Mouse (Mus musculus) embryonic facial prominence, embryonic 11.5 days (tissue): ENCODE data around the gene Atad3a. TPM values are rescaled to one million over a fixed set of nuclear protein-coding genes. Genes with fewer than 3 reads are reported as not detected.
A peak's percentile ranks its signal among the peaks of the same experiment; 100 is the strongest.

ENCODE experiments used
- ATAC-seq: fragments of 200-750 bp; cut with Nextera tagmentation; replicated peaks from 2 replicates; pipeline ENCODE4 v1.8.0; 2017; ENCODE audit warnings: low read depth; ENCODE audit not compliant: insufficient number of reproducible peaks, low FRiP score, low TSS enrichment
- DNase-seq: peaks from one replicate; pipeline ENCODE4 v3.0.0-alpha.2; 2015; ENCODE audit warnings: low spot score
- H3K27ac ChIP-seq: fragments of 300-500 bp; sonication (generic); replicated peaks from 2 replicates; pipeline ENCODE4 v1.5.1; 2014; ENCODE audit warnings: mild to moderate bottlenecking, low read depth, low read length, control low read depth
- H3K27me3 ChIP-seq: fragments of 300-500 bp; sonication (generic); 2 replicates; pipeline ENCODE4 v1.6.1; 2014; ENCODE audit warnings: mild to moderate bottlenecking, low read length, moderate library complexity, mixed read lengths; ENCODE audit not compliant: control insufficient read depth, insufficient read depth
- H3K36me3 ChIP-seq: fragments of 300-500 bp; sonication (generic); replicated peaks from 2 replicates; pipeline ENCODE4 v1.6.1; 2014; ENCODE audit warnings: low read depth, mild to moderate bottlenecking, low read length, moderate library complexity, mixed read lengths; ENCODE audit not compliant: control insufficient read depth, insufficient read depth
- H3K4me1 ChIP-seq: fragments of 300-500 bp; sonication (generic); 2 replicates; pipeline ENCODE4 v1.6.1; 2014; ENCODE audit warnings: low read length, mixed read lengths; ENCODE audit not compliant: control insufficient read depth, insufficient read depth
- H3K4me2 ChIP-seq: fragments of 300-500 bp; sonication (generic); 2 replicates; pipeline ENCODE4 v1.6.1; 2014; ENCODE audit warnings: low read depth, mild to moderate bottlenecking, control low read depth, low read length, moderate library complexity
- H3K4me3 ChIP-seq: fragments of 300-500 bp; sonication (generic); 2 replicates; pipeline ENCODE4 v1.5.1; 2014; ENCODE audit warnings: low read depth, low read length, control low read depth
- H3K9ac ChIP-seq: fragments of 300-500 bp; sonication (generic); replicated peaks from 2 replicates; pipeline ENCODE4 v1.6.1; 2014; ENCODE audit warnings: mild to moderate bottlenecking, control low read depth, low read length
- H3K9me3 ChIP-seq: fragments of 300-500 bp; sonication (generic); replicated peaks from 2 replicates; pipeline ENCODE4 v1.6.1; 2016; ENCODE audit warnings: mild to moderate bottlenecking, low read length, inconsistent platforms, mixed read lengths; ENCODE audit not compliant: control insufficient read depth
- WGBS: fragments of 180-500 bp; shearing (Covaris S2); extraction: QIAGEN DNeasy Blood & Tissue Kit; methylation state at CpG from one replicate; pipeline ENCODE4 v1.1.7; 2014; 5-methylcytosine and 5-hydroxymethylcytosine counted together
- microRNA-seq: library from miRNA; unstranded; fragments of <30 nt; microRNA quantifications from one replicate; pipeline ENCODE4, GENCODE M21; 2016; ENCODE audit warnings: borderline number of aligned reads
- polyA plus RNA-seq: library from polyadenylated mRNA; unstranded; fragments of >200 nt; fragmentation: Nextera tagmentation; extraction: Ambion mirVana; gene quantifications from 2 replicates; pipeline ENCODE4 v1.2.1, GENCODE M21; 2014

Atad3a gene
- polyA plus RNA-seq, 1 experiment from 2014 or later, result 79.0 TPM

DNA sequence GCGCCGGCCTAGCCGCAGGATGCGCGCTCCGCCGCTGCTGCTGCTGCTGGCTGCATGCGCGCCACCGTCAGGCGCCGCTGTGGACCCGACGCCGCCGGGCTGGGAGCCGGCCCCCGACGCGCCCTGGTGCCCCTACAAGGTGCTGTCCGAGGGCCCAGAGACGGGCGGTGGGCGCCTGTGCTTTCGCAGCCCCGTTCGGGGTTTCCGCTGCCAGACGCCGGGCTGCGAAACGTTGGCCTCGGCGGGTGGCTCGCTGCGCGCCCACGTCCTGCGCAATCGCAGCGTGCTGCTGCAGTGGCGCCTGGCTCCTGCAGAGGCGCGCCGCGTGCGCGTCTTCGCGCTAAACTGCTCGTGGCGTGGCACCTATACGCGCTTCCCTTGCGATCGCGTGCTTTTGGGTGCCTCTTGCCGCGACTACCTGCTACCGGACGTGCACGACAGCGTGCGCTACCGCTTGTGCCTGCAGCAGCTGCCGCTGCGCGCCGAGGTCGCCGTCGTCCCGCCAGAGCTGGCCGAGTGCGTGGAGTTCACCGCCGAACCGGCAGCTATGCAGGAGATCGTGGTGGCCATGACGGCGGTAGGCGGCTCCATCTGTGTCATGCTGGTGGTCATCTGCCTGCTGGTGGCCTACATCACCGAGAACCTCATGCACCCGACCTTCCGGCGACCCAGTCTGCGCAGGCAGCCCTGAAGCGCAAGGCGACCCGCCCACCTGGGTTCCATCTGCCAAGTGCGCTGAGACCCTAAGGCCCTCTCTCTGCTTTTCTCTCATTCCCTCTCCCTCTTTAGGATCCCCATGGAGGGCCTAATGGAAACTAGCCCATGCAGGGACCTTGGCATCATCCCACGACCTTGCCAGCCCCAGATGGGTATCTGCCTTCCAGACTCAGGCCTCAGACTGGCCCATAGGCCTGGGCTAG lies 66.2 kb downstream of the Atad3a start:
- H3K4me2 ChIP-seq, result peak overlapping the region; percentile 84
- H3K36me3 ChIP-seq, result no peaks in the 10 kb centered on the region
- DNase-seq (peak; percentile 66), ATAC-seq (peak; percentile 34; the same call in 1 of the 2 replicates)
- peak overlapping the region; percentile 78 for H3K9ac ChIP-seq
- H3K4me1 ChIP-seq, result no peaks in the 10 kb centered on the region
- H3K27ac ChIP-seq, result no peak overlapping the region; the same call in 1 of the 2 replicates
- peaks cover 6% of the 10 kb centered on the region; the same call in 1 of the 2 replicates for H3K27me3 ChIP-seq
- peak overlapping the region; percentile 61 for H3K4me3 ChIP-seq
- WGBS, result under 1% methylated on average over 84 of the region's 92 CpGs
- no peaks in the 10 kb centered on the region for H3K9me3 ChIP-seq

DNA sequence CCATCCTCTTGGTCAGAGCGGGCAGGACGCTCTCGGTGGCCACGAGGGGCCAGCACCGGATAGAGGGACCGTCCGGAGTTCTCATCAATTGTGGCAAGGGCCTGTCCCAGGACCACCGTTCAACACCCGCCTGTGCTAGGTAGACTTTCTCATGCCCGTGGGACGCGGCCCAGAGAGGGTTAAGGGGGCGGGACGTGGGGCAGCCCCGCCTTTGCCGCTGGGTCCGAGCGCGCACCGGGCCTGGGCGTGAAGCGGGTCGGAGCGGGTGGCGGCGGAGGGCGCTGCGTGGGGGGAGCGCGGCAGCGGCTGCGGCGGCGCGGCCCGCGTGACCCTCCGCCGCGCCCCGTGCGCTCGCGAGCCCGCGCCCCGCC lies 66.8 kb downstream of the Atad3a start, which contains the start of gene Fndc10:
Gene Fndc10 (plus strand): TSS at position 232 of the 371 bp plus-strand sequence.
- peaks cover 6% of the 10 kb centered on the region; the same call in 1 of the 2 replicates for H3K27me3 ChIP-seq
- peak within 1 kb of the TSS; percentile 61 for H3K4me3 ChIP-seq
- no peaks in the 10 kb centered on the region for H3K4me1 ChIP-seq
- DNase-seq (peak; percentile 77), ATAC-seq (peak; percentile 80)
- H3K27ac ChIP-seq, result no peak within 1 kb of the TSS; the same call in 1 of the 2 replicates
- WGBS, result under 1% methylated on average over 44 of the region's 47 CpGs
- no peaks in the 10 kb centered on the region for H3K36me3 ChIP-seq
- H3K9me3 ChIP-seq, result no peaks in the 10 kb centered on the region
- peak within 1 kb of the TSS; percentile 78 for H3K9ac ChIP-seq
- H3K4me2 ChIP-seq, result peak within 1 kb of the TSS; percentile 84

DNA sequence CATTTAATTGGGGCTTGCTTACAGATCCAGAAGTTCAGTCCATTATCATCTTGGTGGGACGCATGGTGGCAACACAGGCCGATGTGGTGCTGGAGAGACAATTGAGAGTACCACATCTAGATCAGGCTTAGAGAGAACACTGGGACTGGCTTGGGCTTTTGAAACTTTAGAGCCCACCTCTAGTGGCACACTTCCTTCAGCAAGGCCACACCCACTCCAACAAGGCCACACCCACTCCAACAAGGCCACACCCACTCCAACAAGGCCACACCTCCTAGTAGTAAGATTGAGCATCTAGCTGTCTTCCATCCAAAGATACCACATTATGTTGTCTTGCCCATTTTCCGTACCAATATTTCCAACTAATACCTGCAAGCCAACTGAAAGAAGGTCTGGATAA lies 68.5 kb downstream of the Atad3a start:
- DNase-seq, result no peak
- Histone ChIP-seq H3K9me3 (no peaks in the 10 kb centered on the region), H3K27ac (no peak overlapping the region), H3K9ac (no peak overlapping the region), H3K4me2 (no peak overlapping the region), H3K36me3 (no peaks in the 10 kb centered on the region), H3K27me3 (peaks cover 6% of the 10 kb centered on the region; the same call in 1 of the 2 replicates), H3K4me1 (no peaks in the 10 kb centered on the region), H3K4me3 (no peak overlapping the region)
- no peak for ATAC-seq
- WGBS, result over 99% methylated on average over 3 of the region's 3 CpGs

Small RNAs within 50 kb of the gene (microRNA-seq; reads per million reads assigned to microRNA genes)
- not detected for gene Gm27743

Other genes with a start within 250 kb of the Atad3a start
- gene Nadk, start 198.7 kb downstream of the Atad3a start, polyA plus RNA-seq, result 110 and 112 TPM in 2 replicates
- gene Slc35e2, start 159.7 kb downstream of the Atad3a start, polyA plus RNA-seq, result 14.6 and 16.2 TPM in 2 replicates
- gene Cdk11b, start 136.2 kb downstream of the Atad3a start, polyA plus RNA-seq, result 65.3 and 71.2 TPM in 2 replicates
- not detected in 2 replicates for gene Gm10563, start 115.7 kb downstream of the Atad3a start, polyA plus RNA-seq
- gene Mmp23, start 107.7 kb downstream of the Atad3a start, polyA plus RNA-seq, result 6.3 and 8.7 TPM in 2 replicates
- gene Mib2, start 91.9 kb downstream of the Atad3a start, polyA plus RNA-seq, result 11.0 and 11.8 TPM in 2 replicates
- 2.1 TPM in 2 replicates for gene Fndc10, start 66.8 kb downstream of the Atad3a start, polyA plus RNA-seq
- gene Ssu72, start 56.3 kb downstream of the Atad3a start, polyA plus RNA-seq, result 147 and 151 TPM in 2 replicates
- gene Tmem240, start 26.3 kb downstream of the Atad3a start, polyA plus RNA-seq, result 0.56 and 0.70 TPM in 2 replicates
- 4.7 and 5.9 TPM in 2 replicates for gene Vwa1, start 13.6 kb upstream of the Atad3a start, polyA plus RNA-seq
- 0.18 and 0.26 TPM in 2 replicates for gene Tmem88b, start 24.8 kb upstream of the Atad3a start, polyA plus RNA-seq
- gene Ankrd65, start 29.3 kb upstream of the Atad3a start, polyA plus RNA-seq, result not detected in 2 replicates
- 250 and 256 TPM in 2 replicates for gene Mrpl20, start 41.8 kb upstream of the Atad3a start, polyA plus RNA-seq
- gene Ccnl2, start 51.4 kb upstream of the Atad3a start, polyA plus RNA-seq, result 170 and 173 TPM in 2 replicates
- gene Aurkaip1, start 70.2 kb upstream of the Atad3a start, polyA plus RNA-seq, result 121 and 123 TPM in 2 replicates
- gene Mxra8, start 78.6 kb upstream of the Atad3a start, polyA plus RNA-seq, result 34.4 and 38.2 TPM in 2 replicates
- 6.8 and 7.7 TPM in 2 replicates for gene Dvl1, start 86.3 kb upstream of the Atad3a start, polyA plus RNA-seq
- 0.15 and 0.27 TPM in 2 replicates for gene Tas1r3, start 102.3 kb upstream of the Atad3a start, polyA plus RNA-seq
- gene Cptp, start 108.3 kb upstream of the Atad3a start, polyA plus RNA-seq, result 18.3 and 21.1 TPM in 2 replicates
- 92.8 and 93.0 TPM in 2 replicates for gene Ints11, start 108.5 kb upstream of the Atad3a start, polyA plus RNA-seq
- gene Pusl1, start 130.7 kb upstream of the Atad3a start, polyA plus RNA-seq, result 35.6 and 39.3 TPM in 2 replicates
- 18.6 and 21.2 TPM in 2 replicates for gene Acap3, start 130.7 kb upstream of the Atad3a start, polyA plus RNA-seq
- 158 and 161 TPM in 2 replicates for gene Ube2j2, start 182.7 kb upstream of the Atad3a start, polyA plus RNA-seq
- gene C1qtnf12, start 201.2 kb upstream of the Atad3a start, polyA plus RNA-seq, result 21.2 and 26.8 TPM in 2 replicates
- 17.8 and 18.9 TPM in 2 replicates for gene B3galt6, start 231.6 kb upstream of the Atad3a start, polyA plus RNA-seq
- 137 and 150 TPM in 2 replicates for gene Sdf4, start 231.8 kb upstream of the Atad3a start, polyA plus RNA-seq